Mouse (Mus musculus): ENCODE results near the gene Heg1. TPM values are rescaled to one million over a fixed set of nuclear protein-coding genes. Genes with fewer than 3 reads are reported as not detected.

Heg1 gene
- polyA plus RNA-seq, 1 experiment from 2014 or later = 39.8 TPM

DNA sequence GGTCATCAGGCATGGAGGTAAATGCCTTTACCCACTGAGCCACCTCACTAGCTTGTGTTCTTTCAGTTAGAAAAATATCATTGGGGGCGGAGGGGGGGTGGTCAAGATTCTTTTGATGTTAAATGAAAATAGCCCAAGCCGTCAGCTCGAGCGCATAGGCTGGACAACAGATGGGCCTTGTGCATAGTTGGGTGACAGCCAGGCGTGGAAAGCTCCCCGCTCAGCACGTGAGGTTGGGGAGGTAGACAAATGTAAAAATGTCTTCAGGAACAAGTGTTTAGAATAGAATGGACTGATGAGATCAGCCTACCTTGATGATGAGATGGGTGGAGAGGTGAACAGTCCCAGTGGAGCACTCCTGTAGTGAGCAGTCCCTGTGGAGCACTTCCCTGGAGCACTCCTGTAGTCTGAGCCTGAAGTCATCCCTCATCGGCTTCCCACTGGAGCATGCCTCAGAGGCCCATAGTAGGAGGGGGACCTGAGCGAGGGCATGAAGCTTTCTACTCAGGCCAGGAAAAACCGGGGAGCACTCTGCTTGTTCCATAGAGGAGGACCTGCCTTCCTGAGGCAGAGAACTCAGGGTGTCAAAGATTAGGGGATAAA is 62.0 kb downstream of the Heg1 start:
- H3K4me3 ChIP-seq (ENCODE audit: low read depth, low read length) = no peak overlapping the region
- H3K36me3 ChIP-seq (ENCODE audit: control insufficient read depth, insufficient read depth, low read length) = no peaks in the 10 kb centered on the region; the same call in 1 of the 2 replicates
- ATAC-seq (replicated peaks; ENCODE audit: low FRiP score) (no peak), DNase-seq (ENCODE audit: low spot score) (no peak)
- H3K4me2 ChIP-seq (ENCODE audit: low read depth, low read length, severe bottlenecking) = no peak overlapping the region
- H3K4me1 ChIP-seq (replicated peaks; ENCODE audit: control insufficient read depth, insufficient read depth, low read length) = no peaks in the 10 kb centered on the region; the same call in 1 of the 2 replicates
- WGBS = 90% methylated on average over 10 of the region's 10 CpGs
- no peaks in the 10 kb centered on the region for H3K9me3 ChIP-seq (ENCODE audit: control insufficient read depth, low read length)
- no peak overlapping the region for H3K27ac ChIP-seq (ENCODE audit: low read depth, low read length)
- no peaks in the 10 kb centered on the region for H3K27me3 ChIP-seq (ENCODE audit: control insufficient read depth, insufficient read depth, low read length)
- H3K9ac ChIP-seq (ENCODE audit: low read length) = no peak overlapping the region

DNA sequence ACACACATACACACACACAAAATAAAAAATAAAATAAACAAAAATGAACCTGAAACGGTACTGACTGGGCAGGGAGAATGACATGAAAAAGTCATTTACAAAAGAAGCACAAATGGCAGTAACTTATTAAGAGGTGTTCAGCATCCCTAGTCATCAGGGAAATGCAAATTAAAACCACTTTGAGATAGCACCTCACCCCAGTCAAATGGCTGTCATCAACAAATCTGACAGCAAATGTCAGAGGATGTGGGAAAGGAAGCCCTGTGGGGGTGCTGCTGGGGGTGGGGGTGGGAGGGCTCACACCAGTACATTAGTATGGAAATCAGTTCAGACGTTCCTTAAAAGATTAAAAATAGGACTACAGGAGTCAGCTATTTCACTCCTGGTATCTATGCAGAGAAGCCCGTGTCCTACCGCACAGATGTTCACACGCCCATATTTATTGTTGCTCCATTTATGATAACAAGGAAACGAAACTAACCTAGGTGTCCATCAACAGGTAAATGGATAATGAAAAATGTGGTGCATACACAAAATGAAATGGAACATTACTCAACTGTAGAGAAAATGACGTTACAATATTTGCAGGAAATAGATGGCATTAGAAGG is 63.3 kb downstream of the Heg1 start:
- Histone ChIP-seq H3K36me3 (ENCODE audit: control insufficient read depth, insufficient read depth, low read length) (no peaks in the 10 kb centered on the region; the same call in 1 of the 2 replicates), H3K4me3 (ENCODE audit: low read depth, low read length) (no peak overlapping the region), H3K4me1 (replicated peaks; ENCODE audit: control insufficient read depth, insufficient read depth, low read length) (no peaks in the 10 kb centered on the region), H3K27ac (ENCODE audit: low read depth, low read length) (no peak overlapping the region), H3K27me3 (ENCODE audit: control insufficient read depth, insufficient read depth, low read length) (no peaks in the 10 kb centered on the region), H3K9me3 (ENCODE audit: control insufficient read depth, low read length) (no peaks in the 10 kb centered on the region), H3K9ac (ENCODE audit: low read length) (no peak overlapping the region), H3K4me2 (ENCODE audit: low read depth, low read length, severe bottlenecking) (no peak overlapping the region)
- DNase-seq (ENCODE audit: low spot score) = no peak
- ATAC-seq (replicated peaks; ENCODE audit: low FRiP score) = no peak
- WGBS = 81% methylated on average over 7 of the region's 7 CpGs

DNA sequence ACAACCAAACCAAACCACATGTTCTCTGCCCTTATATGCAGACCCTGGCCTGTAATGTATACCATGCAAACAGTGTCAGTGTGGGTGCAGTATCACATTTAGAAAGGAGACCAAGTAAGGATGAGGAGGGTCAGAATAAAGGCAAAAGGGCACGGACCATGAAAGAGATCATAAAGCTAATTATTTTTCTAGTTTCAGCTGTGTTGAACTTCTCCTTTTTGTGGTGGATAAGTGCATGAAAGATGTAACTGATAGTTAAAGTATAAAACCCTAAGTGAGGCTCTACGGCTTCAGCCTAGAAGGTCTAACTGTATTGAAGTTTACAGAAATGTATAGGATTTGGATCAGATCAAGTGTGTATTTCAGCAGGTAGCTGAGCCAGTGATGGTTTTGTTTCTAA is 63.8 kb downstream of the Heg1 start:
- DNase-seq (ENCODE audit: low spot score) (no peak), ATAC-seq (replicated peaks; ENCODE audit: low FRiP score) (no peak)
- Histone ChIP-seq H3K9me3 (ENCODE audit: control insufficient read depth, low read length) (no peaks in the 10 kb centered on the region), H3K27me3 (ENCODE audit: control insufficient read depth, insufficient read depth, low read length) (no peaks in the 10 kb centered on the region), H3K36me3 (ENCODE audit: control insufficient read depth, insufficient read depth, low read length) (no peaks in the 10 kb centered on the region; the same call in 1 of the 2 replicates), H3K4me3 (ENCODE audit: low read depth, low read length) (no peak overlapping the region), H3K27ac (ENCODE audit: low read depth, low read length) (no peak overlapping the region), H3K4me2 (ENCODE audit: low read depth, low read length, severe bottlenecking) (no peak overlapping the region), H3K9ac (ENCODE audit: low read length) (no peak overlapping the region), H3K4me1 (replicated peaks; ENCODE audit: control insufficient read depth, insufficient read depth, low read length) (no peaks in the 10 kb centered on the region)
- WGBS = 91% methylated on average over 2 of the region's 2 CpGs

DNA sequence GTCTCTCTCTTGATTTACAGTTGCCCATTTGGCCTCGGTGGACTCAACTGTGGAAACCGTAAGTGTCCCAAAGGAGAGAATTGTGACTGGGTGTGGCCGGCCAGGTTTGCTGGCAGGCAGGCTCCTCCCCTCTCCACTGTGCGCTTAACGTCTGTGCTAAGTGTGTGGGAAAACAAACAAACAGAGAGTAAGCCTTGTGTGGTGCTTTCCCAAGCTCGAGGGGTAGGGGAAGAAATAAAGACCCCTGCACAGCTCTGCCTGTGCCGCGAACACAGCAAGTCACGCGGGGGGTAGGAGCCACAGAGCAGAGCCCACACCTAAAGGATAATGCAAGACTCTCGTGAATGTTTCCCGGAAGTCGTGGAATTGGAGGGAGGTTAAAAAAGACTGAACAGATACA is 67.0 kb downstream of the Heg1 start:
- Histone ChIP-seq H3K4me1 (replicated peaks; ENCODE audit: control insufficient read depth, insufficient read depth, low read length) (no peaks in the 10 kb centered on the region), H3K27me3 (ENCODE audit: control insufficient read depth, insufficient read depth, low read length) (no peaks in the 10 kb centered on the region), H3K9me3 (ENCODE audit: control insufficient read depth, low read length) (no peaks in the 10 kb centered on the region), H3K27ac (ENCODE audit: low read depth, low read length) (no peak overlapping the region), H3K4me3 (ENCODE audit: low read depth, low read length) (no peak overlapping the region), H3K36me3 (ENCODE audit: control insufficient read depth, insufficient read depth, low read length) (peaks cover 6% of the 10 kb centered on the region), H3K4me2 (ENCODE audit: low read depth, low read length, severe bottlenecking) (no peak overlapping the region), H3K9ac (ENCODE audit: low read length) (no peak overlapping the region)
- WGBS = 56% methylated on average over 13 of the region's 13 CpGs
- ATAC-seq (replicated peaks; ENCODE audit: low FRiP score) (no peak), DNase-seq (ENCODE audit: low spot score) (no peak)

DNA sequence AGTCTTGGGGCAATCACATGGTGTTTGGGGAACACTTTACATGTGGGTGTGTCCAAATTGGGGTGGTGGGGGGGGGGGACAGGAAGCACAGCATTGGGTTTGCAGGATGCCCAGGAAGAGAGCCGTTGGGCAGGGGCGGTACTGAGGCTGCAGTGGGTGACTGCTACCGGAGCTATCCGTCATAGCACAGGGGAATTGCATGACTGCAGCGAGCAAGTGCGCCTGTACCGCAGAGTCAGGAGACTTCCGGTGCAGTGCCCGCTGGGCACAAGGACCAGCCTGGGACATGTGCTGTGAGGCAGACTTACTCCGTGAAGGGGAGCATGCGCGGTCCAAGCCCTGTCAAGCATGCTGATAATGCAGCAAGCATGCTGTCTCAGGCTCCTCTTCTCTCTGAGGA is 67.4 kb downstream of the Heg1 start:
- ATAC-seq (replicated peaks; ENCODE audit: low FRiP score) (no peak), DNase-seq (ENCODE audit: low spot score) (no peak)
- no peaks in the 10 kb centered on the region for H3K27me3 ChIP-seq (ENCODE audit: control insufficient read depth, insufficient read depth, low read length)
- peaks cover 6% of the 10 kb centered on the region for H3K36me3 ChIP-seq (ENCODE audit: control insufficient read depth, insufficient read depth, low read length)
- no peak overlapping the region for H3K4me3 ChIP-seq (ENCODE audit: low read depth, low read length)
- no peak overlapping the region for H3K27ac ChIP-seq (ENCODE audit: low read depth, low read length)
- 88% methylated on average over 12 of the region's 12 CpGs for WGBS
- no peaks in the 10 kb centered on the region for H3K4me1 ChIP-seq (replicated peaks; ENCODE audit: control insufficient read depth, insufficient read depth, low read length)
- no peaks in the 10 kb centered on the region for H3K9me3 ChIP-seq (ENCODE audit: control insufficient read depth, low read length)
- no peak overlapping the region for H3K4me2 ChIP-seq (ENCODE audit: low read depth, low read length, severe bottlenecking)
- no peak overlapping the region for H3K9ac ChIP-seq (ENCODE audit: low read length)

DNA sequence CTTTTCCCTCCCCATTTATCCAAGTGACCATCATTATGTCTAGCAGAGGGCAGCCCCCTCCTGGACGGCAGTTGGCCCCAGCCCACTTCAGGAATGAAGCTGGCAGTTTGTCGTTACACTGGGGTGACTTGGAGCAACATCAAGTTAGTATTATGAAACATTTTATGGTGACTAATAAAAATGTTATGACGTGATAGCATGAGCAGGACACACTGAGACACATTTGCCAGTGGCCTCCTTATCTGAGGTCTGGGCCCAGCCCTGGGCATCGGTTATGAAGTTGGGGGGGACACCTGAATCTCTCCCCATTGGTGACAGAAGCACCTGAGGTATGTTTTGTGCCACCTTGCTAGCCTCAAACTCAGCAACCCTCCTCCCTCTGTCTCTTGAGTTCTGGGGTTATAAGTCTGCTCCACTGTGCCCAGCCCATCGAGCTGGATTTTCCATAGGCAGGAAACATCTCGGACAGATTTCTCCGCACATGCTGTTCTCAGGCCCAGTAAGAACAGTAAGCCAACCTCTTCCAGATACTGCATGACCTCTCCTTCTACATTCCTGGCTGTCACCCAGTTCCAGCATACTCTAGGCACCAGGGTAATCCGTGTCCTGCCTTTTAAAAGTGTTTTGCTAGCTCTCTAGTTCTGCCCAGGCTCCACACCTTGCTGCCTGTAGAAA is 68.9 kb downstream of the Heg1 start:
- Histone ChIP-seq H3K27ac (ENCODE audit: low read depth, low read length) (no peak overlapping the region), H3K9ac (ENCODE audit: low read length) (no peak overlapping the region), H3K27me3 (ENCODE audit: control insufficient read depth, insufficient read depth, low read length) (no peaks in the 10 kb centered on the region), H3K36me3 (ENCODE audit: control insufficient read depth, insufficient read depth, low read length) (peaks cover 6% of the 10 kb centered on the region), H3K4me2 (ENCODE audit: low read depth, low read length, severe bottlenecking) (no peak overlapping the region), H3K4me3 (ENCODE audit: low read depth, low read length) (no peak overlapping the region), H3K4me1 (replicated peaks; ENCODE audit: control insufficient read depth, insufficient read depth, low read length) (no peaks in the 10 kb centered on the region), H3K9me3 (ENCODE audit: control insufficient read depth, low read length) (no peaks in the 10 kb centered on the region)
- 88% methylated on average over 8 of the region's 8 CpGs for WGBS
- ATAC-seq (replicated peaks; ENCODE audit: low FRiP score) = no peak
- no peak for DNase-seq (ENCODE audit: low spot score)

DNA sequence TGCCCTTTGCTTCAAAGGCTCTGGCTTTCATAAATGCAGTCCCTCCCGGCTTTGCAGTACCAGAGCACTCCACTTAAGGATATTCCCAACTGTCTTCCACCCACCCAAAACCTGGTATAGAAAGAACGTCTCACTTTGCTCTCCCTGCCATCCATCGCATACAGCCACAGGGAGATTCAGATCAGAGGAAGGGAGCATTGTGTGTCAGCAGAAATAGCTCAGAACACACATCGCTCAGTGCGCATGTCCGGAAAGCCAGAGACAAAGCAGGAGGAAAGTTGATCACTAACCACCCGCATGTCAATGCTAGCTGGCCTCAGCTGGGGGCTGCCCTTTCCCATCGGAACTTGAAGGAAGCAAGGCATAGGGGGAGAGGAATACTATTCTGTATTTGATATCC is 71.1 kb downstream of the Heg1 start:
- Histone ChIP-seq H3K4me1 (replicated peaks; ENCODE audit: control insufficient read depth, insufficient read depth, low read length) (no peaks in the 10 kb centered on the region), H3K9ac (ENCODE audit: low read length) (no peak overlapping the region), H3K27me3 (ENCODE audit: control insufficient read depth, insufficient read depth, low read length) (no peaks in the 10 kb centered on the region), H3K4me3 (ENCODE audit: low read depth, low read length) (no peak overlapping the region), H3K36me3 (ENCODE audit: control insufficient read depth, insufficient read depth, low read length) (peaks cover 9% of the 10 kb centered on the region), H3K9me3 (ENCODE audit: control insufficient read depth, low read length) (no peaks in the 10 kb centered on the region), H3K27ac (ENCODE audit: low read depth, low read length) (no peak overlapping the region), H3K4me2 (ENCODE audit: low read depth, low read length, severe bottlenecking) (no peak overlapping the region)
- WGBS = 76% methylated on average over 8 of the region's 8 CpGs
- ATAC-seq (replicated peaks; ENCODE audit: low FRiP score) (no peak), DNase-seq (ENCODE audit: low spot score) (no peak)

DNA sequence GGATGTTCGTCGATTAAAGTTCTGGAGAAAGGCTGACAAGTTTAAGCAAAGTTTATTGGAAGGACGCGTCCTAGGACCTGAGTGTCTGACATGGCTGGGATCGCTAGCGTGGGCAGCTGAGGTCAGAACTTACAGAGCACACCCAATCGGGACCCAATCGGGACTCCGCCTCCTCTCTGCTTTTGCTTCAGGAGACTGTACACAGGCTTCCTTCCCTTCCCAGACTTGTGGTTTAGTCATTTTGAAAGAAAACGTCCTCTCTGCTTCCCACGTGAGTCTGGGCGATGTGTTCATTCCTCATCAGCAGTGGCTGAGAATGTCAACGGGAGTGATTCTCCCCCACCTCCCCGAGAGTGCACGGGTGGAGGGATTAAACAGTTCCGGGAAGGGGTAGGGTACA is 71.8 kb downstream of the Heg1 start:
- no peaks in the 10 kb centered on the region for H3K9me3 ChIP-seq (ENCODE audit: control insufficient read depth, low read length)
- no peaks in the 10 kb centered on the region for H3K27me3 ChIP-seq (ENCODE audit: control insufficient read depth, insufficient read depth, low read length)
- peaks cover 9% of the 10 kb centered on the region for H3K36me3 ChIP-seq (ENCODE audit: control insufficient read depth, insufficient read depth, low read length)
- no peak for ATAC-seq (replicated peaks; ENCODE audit: low FRiP score)
- H3K4me1 ChIP-seq (replicated peaks; ENCODE audit: control insufficient read depth, insufficient read depth, low read length) = no peaks in the 10 kb centered on the region
- WGBS = 56% methylated on average over 16 of the region's 16 CpGs
- no peak overlapping the region for H3K27ac ChIP-seq (ENCODE audit: low read depth, low read length)
- no peak overlapping the region for H3K9ac ChIP-seq (ENCODE audit: low read length)
- no peak for DNase-seq (ENCODE audit: low spot score)
- H3K4me2 ChIP-seq (ENCODE audit: low read depth, low read length, severe bottlenecking) = no peak overlapping the region
- no peak overlapping the region for H3K4me3 ChIP-seq (ENCODE audit: low read depth, low read length)

DNA sequence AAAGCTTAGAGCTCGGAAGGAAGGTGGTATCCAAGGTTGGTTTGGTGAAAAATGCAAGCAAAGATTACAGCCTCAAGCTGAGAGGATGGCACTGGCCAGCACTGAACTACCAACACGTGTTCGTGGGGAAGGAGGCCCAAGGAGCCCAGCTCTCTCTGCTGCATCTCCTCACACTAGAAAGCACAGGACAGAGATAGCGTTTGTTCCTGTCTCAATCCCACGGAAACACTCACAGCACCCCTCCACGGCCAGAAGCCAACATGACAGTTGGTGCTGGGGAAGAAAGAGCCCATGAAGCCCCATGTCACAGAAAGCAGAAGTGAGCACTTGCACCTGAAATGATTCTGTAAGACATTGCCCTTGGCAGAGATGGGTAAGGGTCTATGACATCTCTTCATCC is 72.2 kb downstream of the Heg1 start:
- ATAC-seq (replicated peaks; ENCODE audit: low FRiP score) = no peak
- Histone ChIP-seq H3K4me3 (ENCODE audit: low read depth, low read length) (no peak overlapping the region), H3K27me3 (ENCODE audit: control insufficient read depth, insufficient read depth, low read length) (no peaks in the 10 kb centered on the region), H3K9me3 (ENCODE audit: control insufficient read depth, low read length) (no peaks in the 10 kb centered on the region), H3K9ac (ENCODE audit: low read length) (no peak overlapping the region), H3K36me3 (ENCODE audit: control insufficient read depth, insufficient read depth, low read length) (peaks cover 9% of the 10 kb centered on the region), H3K27ac (ENCODE audit: low read depth, low read length) (no peak overlapping the region), H3K4me1 (replicated peaks; ENCODE audit: control insufficient read depth, insufficient read depth, low read length) (no peaks in the 10 kb centered on the region), H3K4me2 (ENCODE audit: low read depth, low read length, severe bottlenecking) (no peak overlapping the region)
- DNase-seq (ENCODE audit: low spot score) = no peak
- WGBS = 52% methylated on average over 6 of the region's 6 CpGs

Data from forebrain, embryonic 11.5 days (tissue).